Mouse (Mus musculus) left cerebral cortex, adult 2 months (tissue): ENCODE measurements at regions not wholly inside any gene's neighbourhood (a gene's known extent, or its start where the extent isn't known, plus 50 kb on each side); places are given as distances from the start of the nearest gene placed in this dataset.

Experiments
- DNase-seq, 2 experiments: peaks; one replicate each; pipeline ENCODE4 v3.0.0; 2021 to 2022; ENCODE audit warnings: low spot score in 2 of 2, mixed read lengths in 1 of 2; ENCODE audit errors: extremely low spot score in 1 of 2
- H3K27ac ChIP-seq: fragments of 200-600 bp; 2 replicates; pipeline ENCODE4 v1.8.1; 2022
- H3K4me3 ChIP-seq: fragments of 200-600 bp; 2 replicates; pipeline ENCODE4 v1.8.1; 2022
- CTCF ChIP-seq: fragments of 200-600 bp; IDR thresholded peaks from 2 replicates; pipeline ENCODE4 v1.8.1; 2022; ENCODE audit warnings: antibody characterized with exemption, mild to moderate bottlenecking, moderate library complexity
- intact Hi-C: fragments of 180-260 bp; cut with DNase I; formaldehyde crosslinking; loops from one replicate; pipeline ENCODE4 v1.15.1; 2025

- H3K27ac ChIP-seq = peak overlapping the region; percentile 57; the same call in 1 of the 2 replicates
- no peak for DNase-seq
- no peak overlapping the region for H3K4me3 ChIP-seq
- peak; percentile 23 for TF ChIP-seq CTCF
- intact Hi-C loops = loop anchor here (5.0 kb wide), 1 partner anchor 219 kb away; the partner anchor contains the start of genes Gm10964 and Olfml3
Observed at GRCm38 (mm10) chr3:103518624-103519023, 56.4 kb upstream of the Syt6 start.
